Mouse (Mus musculus): Measurements from ENCODE around the gene Scn10a.

Scn10a gene

DNA sequence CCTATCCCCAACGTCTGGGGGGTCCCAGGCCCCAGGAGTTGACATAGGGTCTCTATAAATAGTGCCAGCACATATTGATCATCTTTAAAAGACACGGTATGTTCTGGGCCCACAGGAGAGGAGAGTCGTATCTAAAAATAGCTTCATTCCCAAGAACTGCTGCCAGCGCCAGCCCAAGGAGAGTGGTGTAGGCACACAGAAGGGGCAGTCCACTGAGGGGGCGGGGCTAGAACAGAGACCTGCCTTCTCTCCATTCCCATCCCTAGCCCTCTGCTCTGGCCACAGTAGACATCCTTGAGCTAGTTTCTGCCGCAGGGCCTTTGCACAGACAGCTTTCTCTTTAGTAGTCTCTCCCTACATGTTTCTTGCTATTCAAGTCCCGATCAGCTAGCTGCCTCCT, 144.8 kb downstream of the Scn10a start:
- DNase-seq (ENCODE audit: low spot score): no peak

DNA sequence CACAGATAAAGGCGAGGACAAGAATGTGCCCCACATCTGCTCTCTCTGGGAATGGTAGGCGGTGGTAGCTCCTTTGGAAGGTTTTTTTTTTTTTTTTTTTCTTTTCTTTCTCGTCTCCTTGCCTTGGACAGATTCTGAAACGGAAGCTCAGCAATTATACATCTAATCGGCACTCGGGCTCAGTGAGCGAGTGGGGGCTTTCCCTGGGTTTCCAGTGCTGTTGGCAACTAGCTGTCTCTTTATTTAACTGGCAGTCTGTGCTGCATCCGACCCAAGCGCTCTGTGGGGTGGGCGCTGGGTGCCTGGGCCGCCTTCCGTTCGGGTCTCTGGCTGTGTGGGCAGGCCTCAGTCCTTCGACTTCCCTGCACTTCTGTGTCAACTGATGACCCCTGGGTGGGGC, 146.1 kb downstream of the Scn10a start:
- DNase-seq (ENCODE audit: low spot score): no peak

DNA sequence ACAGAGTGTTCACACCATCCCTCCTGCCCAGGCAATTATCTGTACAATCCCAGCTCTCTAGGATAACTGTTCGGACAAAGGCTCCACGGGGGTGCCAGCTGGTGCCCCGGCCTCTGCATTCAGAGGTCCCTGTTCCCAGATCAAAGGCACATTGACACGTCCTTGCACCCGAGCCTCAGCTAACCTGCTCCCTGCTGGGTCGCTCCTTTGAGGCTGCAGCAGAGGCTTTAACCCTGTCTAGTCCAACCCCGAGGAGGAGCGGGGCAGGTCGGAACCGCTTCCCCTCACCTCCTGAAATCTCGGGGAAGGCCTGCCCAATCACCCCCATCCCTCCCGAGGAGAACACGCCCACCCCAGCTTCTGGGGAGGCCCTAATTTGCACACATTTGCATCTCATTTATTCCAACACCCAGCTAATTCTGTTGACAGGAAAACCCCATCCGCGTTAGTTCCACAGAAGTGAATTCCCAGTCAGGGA, 147.7 kb downstream of the Scn10a start:
- DNase-seq (ENCODE audit: low spot score): no peak

DNA sequence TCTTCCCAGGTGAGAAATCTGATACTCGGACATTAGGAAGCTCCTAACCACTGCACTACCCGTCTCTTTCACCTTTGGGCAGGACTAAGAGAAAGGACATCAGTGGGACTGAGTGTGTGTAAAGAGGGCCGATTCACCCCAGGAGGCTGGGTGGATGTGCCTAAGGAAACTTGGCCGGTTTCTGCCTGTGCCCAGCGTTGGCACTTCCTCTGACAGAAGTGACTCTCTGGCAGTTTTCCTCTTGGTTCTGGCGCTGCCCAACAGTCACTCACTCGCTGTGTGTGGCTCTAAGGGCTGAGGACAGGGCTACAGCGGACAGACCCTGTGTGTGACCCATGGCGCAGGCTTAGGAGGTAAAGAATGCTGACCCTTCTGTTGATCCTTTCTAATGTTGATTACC, 148.5 kb downstream of the Scn10a start:
- no peak for DNase-seq (ENCODE audit: low spot score)

DNA sequence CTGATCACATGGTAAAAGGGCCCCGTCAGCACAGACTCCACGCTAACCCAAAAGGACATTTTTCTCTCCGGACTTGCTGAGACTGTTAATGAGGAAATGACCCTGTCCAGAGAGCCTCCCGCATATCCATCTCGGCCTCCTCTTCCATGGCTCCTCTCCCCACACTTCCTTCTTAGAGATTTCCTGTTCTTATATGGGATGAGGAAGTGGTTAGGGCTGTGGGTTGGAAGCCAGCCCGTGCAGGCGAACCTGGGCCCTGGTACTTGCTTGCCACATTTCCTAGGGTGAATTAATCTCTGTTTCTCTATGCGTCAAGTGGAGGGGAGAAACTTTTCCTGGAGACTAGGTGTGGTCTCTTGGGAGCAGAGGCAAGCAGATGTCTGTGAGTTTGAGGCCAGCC, 150.4 kb downstream of the Scn10a start:
- no peak for DNase-seq (ENCODE audit: low spot score)

DNA sequence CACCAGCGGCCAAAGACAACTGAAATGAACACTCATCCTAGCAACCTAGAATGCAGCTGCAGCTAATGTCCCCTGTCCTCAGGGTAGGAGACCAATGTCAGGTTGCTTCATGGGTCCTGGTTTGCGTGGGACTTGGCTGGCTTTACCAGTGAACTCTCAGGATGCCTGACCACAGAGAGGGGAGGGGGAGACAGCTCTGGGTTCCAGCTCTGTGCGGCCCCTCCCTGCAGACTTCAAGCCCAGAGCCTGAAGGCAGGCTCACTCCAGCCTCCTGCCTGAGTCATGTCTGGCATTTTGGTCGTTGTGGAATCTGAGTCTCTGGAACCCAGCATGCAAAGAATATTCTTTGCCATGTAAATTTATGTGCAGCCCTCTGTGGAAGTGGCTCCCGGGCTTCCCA, 151.3 kb downstream of the Scn10a start:
- DNase-seq (ENCODE audit: low spot score): no peak

DNA sequence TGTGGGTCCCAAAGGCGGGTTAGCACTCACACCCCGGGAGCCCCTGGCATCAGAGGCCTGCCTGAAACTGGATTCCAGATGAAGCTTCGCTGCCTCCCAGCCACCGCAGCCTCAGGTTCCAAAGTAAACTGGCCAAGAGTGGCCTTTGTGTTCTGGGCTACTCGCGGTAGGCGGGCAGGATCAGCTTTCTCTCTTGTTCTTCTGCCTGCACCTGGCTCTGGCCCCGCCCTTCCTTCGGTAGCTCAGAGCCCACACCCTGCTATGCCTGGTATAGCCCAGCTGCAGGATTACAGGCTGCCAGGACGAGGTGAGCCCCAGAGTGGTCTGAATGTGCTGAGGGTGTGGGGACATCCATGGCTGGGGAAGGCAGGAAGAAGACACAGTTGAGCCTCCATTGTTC, 152.9 kb downstream of the Scn10a start:
- DNase-seq (ENCODE audit: low spot score): no peak

DNA sequence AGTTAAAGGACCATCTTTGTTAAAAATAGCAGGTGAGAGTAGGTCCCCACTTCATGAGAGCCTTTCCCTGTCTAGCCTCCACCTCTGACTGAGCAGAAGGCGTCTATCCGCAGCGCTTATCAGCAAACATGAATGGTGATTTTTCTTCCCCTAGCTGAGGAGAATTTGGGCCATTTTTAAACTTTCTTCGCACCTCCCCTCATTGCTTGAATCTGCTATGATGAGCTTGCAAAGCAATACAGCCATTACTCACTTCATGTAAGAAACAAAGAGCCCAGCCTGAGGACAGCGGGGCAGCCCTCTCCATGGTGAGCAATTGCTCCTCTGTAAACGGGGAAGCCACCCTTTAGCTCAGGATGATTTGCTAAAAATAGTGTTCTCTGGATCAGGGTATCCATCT, 154.3 kb downstream of the Scn10a start:
- no peak for DNase-seq (ENCODE audit: low spot score)

DNA sequence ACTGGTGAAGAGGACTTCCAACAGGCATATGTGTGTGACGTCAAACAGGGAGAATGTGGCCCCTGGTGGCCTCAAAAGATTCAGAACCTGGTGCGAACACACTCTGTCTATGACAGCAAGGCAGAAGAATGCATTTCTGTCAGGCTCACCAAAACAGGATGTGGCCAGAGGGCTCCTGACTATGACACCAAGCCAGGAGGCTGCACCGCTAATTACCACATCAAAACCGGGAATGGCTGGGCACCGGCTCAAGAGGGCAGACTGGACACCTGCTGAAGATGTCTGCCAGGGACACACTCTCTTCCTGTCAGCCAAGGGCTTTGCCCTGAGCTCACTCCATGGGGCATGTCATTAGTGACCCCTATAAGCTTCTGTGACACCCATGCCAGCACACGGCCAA, 155.5 kb downstream of the Scn10a start:
- DNase-seq (ENCODE audit: low spot score): no peak

DNA sequence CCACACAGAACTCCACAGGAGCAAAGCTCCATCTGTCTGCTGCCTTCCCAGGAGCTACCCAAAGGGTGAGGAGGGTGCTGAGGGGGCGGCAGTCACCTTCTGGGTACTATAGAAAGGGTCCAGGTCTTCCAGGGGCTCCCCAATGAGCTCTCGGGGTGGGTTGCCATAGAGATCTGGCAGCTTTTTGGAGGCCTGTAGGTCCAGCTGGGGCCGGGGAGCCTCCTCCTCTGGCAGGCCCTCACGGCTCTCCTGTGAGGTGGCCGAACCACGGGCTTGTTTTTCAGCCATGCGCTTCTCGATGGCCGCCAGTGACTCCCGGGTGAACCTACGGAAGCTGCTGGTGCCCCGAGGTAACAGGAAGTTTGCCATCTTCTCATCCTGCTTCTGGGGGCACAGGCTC, 156.9 kb downstream of the Scn10a start:
- DNase-seq (ENCODE audit: low spot score): no peak

DNA sequence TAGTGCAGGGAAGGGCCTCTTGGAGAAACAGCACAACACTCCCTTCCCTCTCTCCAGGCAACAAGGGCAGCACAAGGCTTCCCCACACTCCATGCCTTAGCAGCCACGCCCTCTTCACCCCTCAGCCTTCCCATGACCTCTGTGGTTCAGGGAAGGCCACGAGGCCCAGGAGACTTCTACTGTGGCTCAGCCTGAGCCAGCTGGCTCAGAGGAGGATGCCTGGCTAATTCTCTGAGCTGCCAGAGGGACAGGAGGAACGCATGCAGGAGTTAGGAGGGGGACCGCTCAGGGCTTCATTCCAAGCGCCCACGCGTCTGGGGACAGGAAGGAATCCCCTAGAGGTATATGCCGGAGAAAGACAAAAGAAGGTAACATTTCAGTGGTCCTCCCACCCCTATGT, 157.4 kb downstream of the Scn10a start:
- DNase-seq (ENCODE audit: low spot score): no peak

DNA sequence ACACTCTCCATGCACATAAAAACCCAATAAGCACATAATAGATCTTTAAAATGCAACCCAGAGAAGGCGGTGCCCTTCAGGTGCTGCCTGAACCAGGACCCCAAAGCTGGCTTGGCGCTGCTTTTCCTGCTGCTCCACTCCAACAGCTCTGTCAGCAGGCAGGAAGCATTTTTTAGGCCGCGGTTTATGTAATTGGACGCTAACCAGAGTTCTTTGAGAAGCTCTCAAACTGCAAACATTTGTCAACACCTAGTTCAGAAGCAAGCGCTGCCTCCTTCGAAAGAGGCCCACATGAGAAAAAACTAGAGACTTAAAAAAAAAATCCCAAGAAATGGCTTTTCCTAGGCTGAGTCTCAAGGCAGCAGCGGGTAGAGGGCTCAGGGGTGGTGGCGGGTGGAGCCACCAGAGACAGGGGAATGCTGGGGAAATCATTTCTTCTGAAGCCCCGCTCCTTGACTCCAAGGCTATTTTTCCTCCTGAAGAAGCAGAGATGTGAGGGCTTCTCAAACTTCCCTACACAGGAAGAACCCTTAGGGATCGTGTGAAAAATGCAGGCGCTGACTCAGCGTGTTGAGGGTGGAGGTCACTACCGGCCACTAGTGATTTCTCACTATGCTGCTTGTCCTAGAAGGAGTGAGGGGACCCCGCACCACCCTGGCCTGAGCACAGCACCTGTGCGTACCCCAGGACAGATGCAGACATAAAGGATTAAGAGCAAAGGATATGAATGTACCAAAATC, 159.4 kb downstream of the Scn10a start:
- no peak for DNase-seq (ENCODE audit: low spot score)
